Mouse (Mus musculus) C3H10T1/2 (cell line): ENCODE data around the gene B130006D01Rik. TPM values are rescaled to one million over a fixed set of nuclear protein-coding genes. Genes with fewer than 3 reads are reported as not detected.

Source experiments
- polyA plus RNA-seq, 2 experiments: library from polyadenylated mRNA; unstranded; fragments of >200 nt; fragmentation: generic; extraction: Trizol; gene quantifications; one replicate each; pipeline ENCODE4 v1.2.1; 2012; ENCODE audit warnings: missing spikeins in 2 of 2

Gene B130006D01Rik
- under 1 TPM in 1 of 2 experiments, not detected in 1; 0.15 TPM for polyA plus RNA-seq

GRCm38 (mm10) chr11:95723287-95723686 lies at the start of gene B130006D01Rik:
Gene B130006D01Rik, plus strand, starts transcription at chr11:95723587.

DNA sequence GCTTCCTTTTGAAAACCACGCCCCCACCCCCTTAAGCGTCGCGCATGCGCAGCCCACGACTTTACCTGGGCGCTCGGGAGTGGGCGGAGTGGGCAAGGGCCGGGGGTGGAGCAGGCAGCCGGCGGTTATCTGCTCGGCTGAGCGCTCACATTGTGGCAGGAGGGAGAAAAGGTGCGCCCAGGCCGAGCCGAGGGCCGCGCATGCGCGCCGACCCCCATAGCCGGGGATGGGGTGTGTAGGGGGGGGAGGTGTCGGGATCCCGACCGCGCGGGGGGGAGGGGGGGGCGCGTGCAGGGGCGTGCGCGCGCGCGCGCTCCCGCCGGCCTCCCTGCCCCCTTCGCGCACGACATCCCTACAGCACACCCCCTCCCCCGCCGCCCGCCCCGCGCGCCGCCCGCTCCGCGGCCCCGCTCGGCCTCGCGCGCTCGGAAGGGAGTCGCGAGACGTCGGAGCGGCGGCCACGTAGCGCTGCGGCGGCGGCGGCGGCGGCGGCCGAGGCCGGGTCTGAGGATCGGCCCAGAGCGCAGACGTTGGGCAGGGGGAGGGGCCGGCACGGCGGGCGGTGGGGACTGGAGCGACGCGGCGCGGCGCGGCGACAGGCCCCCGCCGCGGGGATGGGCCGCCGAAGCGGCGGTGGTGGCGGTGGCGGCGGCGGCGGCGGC lies 10.7 kb upstream of the B130006D01Rik start, which contains the start of gene Zfp652:
TSS of gene Zfp652 (plus strand) at position 111 of the 662 bp plus-strand sequence.

Other genes starting within 250 kb of the B130006D01Rik start
- gene Nxph3, start 209.0 kb upstream of the B130006D01Rik start, polyA plus RNA-seq = under 1 TPM; 0.16 to 0.24 TPM
- 1 to 10 TPM in 1 of 2 experiments, under 1 TPM in 1; 0.74 to 1.8 TPM for gene Ngfr, start 135.9 kb upstream of the B130006D01Rik start, polyA plus RNA-seq
- 100 to 1,000 TPM; 232 to 455 TPM for gene Phb, start 56.6 kb upstream of the B130006D01Rik start, polyA plus RNA-seq
- gene Zfp652, start 10.9 kb upstream of the B130006D01Rik start, polyA plus RNA-seq = 10 to 100 TPM in 1 of 2 experiments, 1 to 10 TPM in 1; 1.1 to 14.3 TPM
- 10 to 100 TPM; 10.7 to 18.4 TPM for gene Phospho1, start 100.9 kb downstream of the B130006D01Rik start, polyA plus RNA-seq
- gene Gngt2, start 113.6 kb downstream of the B130006D01Rik start, polyA plus RNA-seq = 1 to 10 TPM in 1 of 2 experiments, under 1 TPM in 1; 0.84 to 1.2 TPM
- gene Abi3, start 118.9 kb downstream of the B130006D01Rik start, polyA plus RNA-seq = under 1 TPM; 0.04 to 0.12 TPM
- under 1 TPM; 0.02 to 0.06 TPM for gene B4galnt2, start 191.3 kb downstream of the B130006D01Rik start, polyA plus RNA-seq